Mouse (Mus musculus) G1E (cell line): ENCODE data around the gene Rarres1.

Experiments used
- CTCF ChIP-seq: IDR thresholded peaks from 2 replicates; pipeline ENCODE4 v1.5.1; 2012; ENCODE audit warnings: low read depth, low read length, inconsistent platforms, mixed read lengths
- GATA1 ChIP-seq: IDR thresholded peaks from 2 replicates; pipeline ENCODE4 v1.6.1; 2012; ENCODE audit warnings: borderline replicate concordance, low read length, inconsistent platforms, mixed read lengths
- POLR2AphosphoS5 ChIP-seq: IDR thresholded peaks from 2 replicates; pipeline ENCODE4 v1.6.1; 2012; ENCODE audit warnings: low read depth, low read length, inconsistent platforms; ENCODE audit not compliant: insufficient replicate concordance
- TAL1 ChIP-seq: conservative IDR thresholded peaks from 2 replicates; pipeline ENCODE4 v1.6.1; 2012; ENCODE audit warnings: low read depth, low read length, inconsistent platforms, mixed read lengths

GRCm38 (mm10) chr3:67490156-67490555, 25.2 kb downstream of the Rarres1 start:
- TF ChIP-seq CTCF (no peak), GATA1 (no peak), POLR2AphosphoS5 (no peak), TAL1 (no peak)
